Mouse (Mus musculus) stomach, embryonic 15.5 days (tissue): Measurements from ENCODE around the gene Lrrc74b. TPM values are rescaled to one million over a fixed set of nuclear protein-coding genes. Genes with fewer than 3 reads are reported as not detected.

Source experiments
- polyA plus RNA-seq: library from polyadenylated mRNA; unstranded; fragments of >200 nt; fragmentation: Nextera tagmentation; extraction: Ambion mirVana; gene quantifications from 2 replicates; pipeline ENCODE4 v1.2.1, GENCODE M21; 2015

Lrrc74b gene
- polyA plus RNA-seq, 1 experiment from 2014 or later: 0.26 TPM

Other genes starting within 250 kb of the Lrrc74b start
- 5.8 and 12.9 TPM in 2 replicates for gene Serpind1, start 229.9 kb downstream of the Lrrc74b start, polyA plus RNA-seq
- gene Snap29, start 155.3 kb downstream of the Lrrc74b start, polyA plus RNA-seq: 14.4 and 16.1 TPM in 2 replicates
- gene Pi4ka, start 154.9 kb downstream of the Lrrc74b start, polyA plus RNA-seq: 28.1 and 28.4 TPM in 2 replicates
- 55.1 and 56.0 TPM in 2 replicates for gene Crkl, start 109.3 kb downstream of the Lrrc74b start, polyA plus RNA-seq
- gene Aifm3, start 71.6 kb downstream of the Lrrc74b start, polyA plus RNA-seq: 3.1 and 3.2 TPM in 2 replicates
- gene Lztr1, start 52.6 kb downstream of the Lrrc74b start, polyA plus RNA-seq: 70.2 and 76.1 TPM in 2 replicates
- 57.3 and 60.8 TPM in 2 replicates for gene Thap7, start 30.1 kb downstream of the Lrrc74b start, polyA plus RNA-seq
- 1.2 TPM in 2 replicates for gene P2rx6, start 638 bp upstream of the Lrrc74b start, polyA plus RNA-seq
- gene Slc7a4, start 22.0 kb upstream of the Lrrc74b start, polyA plus RNA-seq: 21.8 and 25.4 TPM in 2 replicates
- gene Smpd4, start 58.1 kb upstream of the Lrrc74b start, polyA plus RNA-seq: 24.8 and 27.0 TPM in 2 replicates
- 4.4 and 5.2 TPM in 2 replicates for gene Ccdc74a, start 85.2 kb upstream of the Lrrc74b start, polyA plus RNA-seq
- gene Med15, start 171.6 kb upstream of the Lrrc74b start, polyA plus RNA-seq: 38.3 and 42.6 TPM in 2 replicates
- 57.4 and 57.6 TPM in 2 replicates for gene Klhl22, start 198.4 kb upstream of the Lrrc74b start, polyA plus RNA-seq
- gene Scarf2, start 236.0 kb upstream of the Lrrc74b start, polyA plus RNA-seq: 15.8 and 18.5 TPM in 2 replicates